Mouse (Mus musculus) liver, postnatal 0 days (tissue): ENCODE measurements at regions not wholly inside any gene's neighbourhood (a gene's known extent, or its start where the extent isn't known, plus 50 kb on each side); places are given as distances from the start of the nearest gene placed in this dataset.

Source experiments
- CTCF ChIP-seq: sonication (generic); IDR thresholded peaks from 2 replicates; pipeline ENCODE4 v1.5.1; 2016; ENCODE audit warnings: antibody characterized with exemption, low read depth
- EP300 ChIP-seq: IDR thresholded peaks from 2 replicates; pipeline ENCODE4 v1.6.1; 2016; ENCODE audit warnings: antibody characterized with exemption, low read depth, mild to moderate bottlenecking

GRCm38 (mm10) chr1:186171691-186172090 lies 54.6 kb upstream of the Lyplal1 start:
- TF ChIP-seq CTCF (no peak), EP300 (no peak)
